Mouse (Mus musculus) liver, embryonic 11.5 days (tissue): ENCODE data around the gene Rab25. TPM values are rescaled to one million over a fixed set of nuclear protein-coding genes. Genes with fewer than 3 reads are reported as not detected.

ENCODE experiments used
- ATAC-seq: fragments of 200-750 bp; cut with Nextera tagmentation; replicated peaks from 2 replicates; pipeline ENCODE4 v1.8.0; 2017; ENCODE audit warnings: moderate number of reproducible peaks, mild to moderate bottlenecking, moderate TSS enrichment, moderate library complexity; ENCODE audit not compliant: low FRiP score
- DNase-seq: peaks from one replicate; pipeline ENCODE4 v3.0.0-alpha.2; 2017; ENCODE audit warnings: low spot score
- H3K27ac ChIP-seq: fragments of 300-500 bp; sonication (generic); 2 replicates; pipeline ENCODE4 v1.5.1; 2014; ENCODE audit warnings: mild to moderate bottlenecking, low read depth, low read length, control low read depth
- H3K27me3 ChIP-seq: fragments of 300-500 bp; sonication (generic); replicated peaks from 2 replicates; pipeline ENCODE4 v1.6.1; 2014; ENCODE audit warnings: low read length, mixed read lengths; ENCODE audit not compliant: control insufficient read depth, insufficient read depth
- H3K36me3 ChIP-seq: fragments of 300-500 bp; sonication (generic); 2 replicates; pipeline ENCODE4 v1.6.1; 2014; ENCODE audit warnings: mild to moderate bottlenecking, low read length, moderate library complexity, mixed read lengths; ENCODE audit not compliant: control insufficient read depth, insufficient read depth
- H3K4me1 ChIP-seq: fragments of 300-500 bp; sonication (generic); replicated peaks from 2 replicates; pipeline ENCODE4 v1.6.1; 2014; ENCODE audit warnings: low read length, mixed read lengths; ENCODE audit not compliant: control insufficient read depth, insufficient read depth
- H3K4me2 ChIP-seq: fragments of 300-500 bp; sonication (generic); 2 replicates; pipeline ENCODE4 v1.6.1; 2014; ENCODE audit warnings: mild to moderate bottlenecking, control low read depth, moderate library complexity
- H3K4me3 ChIP-seq: fragments of 300-500 bp; sonication (generic); 2 replicates; pipeline ENCODE4 v1.5.1; 2014; ENCODE audit warnings: low read depth, low read length, control low read depth
- H3K9ac ChIP-seq: fragments of 300-500 bp; sonication (generic); 2 replicates; pipeline ENCODE4 v1.6.1; 2014; ENCODE audit warnings: low read depth, low read length, control low read depth
- H3K9me3 ChIP-seq: fragments of 300-500 bp; sonication (generic); 2 replicates; pipeline ENCODE4 v1.6.1; 2016; ENCODE audit warnings: low read length, inconsistent platforms, mixed read lengths; ENCODE audit not compliant: control insufficient read depth
- WGBS: fragments of 180-500 bp; shearing (Covaris S2); extraction: QIAGEN DNeasy Blood & Tissue Kit; methylation state at CpG from one replicate; pipeline ENCODE4 v1.1.7; 2014; 5-methylcytosine and 5-hydroxymethylcytosine counted together
- polyA plus RNA-seq: library from polyadenylated mRNA; unstranded; fragments of >200 nt; fragmentation: Nextera tagmentation; extraction: Ambion mirVana; gene quantifications from 2 replicates; pipeline ENCODE4 v1.2.1, GENCODE M21; 2014

Gene Rab25
- polyA plus RNA-seq, 1 experiment from 2014 or later: 1.2 TPM

DNA sequence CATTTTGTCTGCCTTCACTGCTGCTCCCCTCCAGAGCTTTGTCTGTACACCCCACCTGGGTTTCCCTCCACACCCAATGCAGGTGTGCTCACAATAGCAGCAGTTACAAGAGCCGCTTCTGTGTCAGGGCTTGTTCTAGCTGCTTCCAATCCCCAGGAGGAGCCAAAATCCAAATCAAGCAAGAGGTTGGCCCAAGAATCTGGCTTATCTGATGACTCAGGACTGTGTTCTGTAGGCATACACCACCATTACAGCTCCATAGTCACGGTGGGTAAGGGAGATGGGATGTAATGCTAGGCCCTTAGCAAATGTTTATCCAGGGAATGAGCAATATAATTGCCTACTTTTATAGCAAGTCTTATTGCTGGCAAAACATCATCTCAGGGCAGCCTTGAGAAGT lies 31.7 kb downstream of the Rab25 start:
- H3K27ac ChIP-seq: no peak overlapping the region
- DNase-seq (no peak), ATAC-seq (no peak)
- H3K4me1 ChIP-seq: peaks cover 28% of the 10 kb centered on the region
- no peaks in the 10 kb centered on the region for H3K27me3 ChIP-seq
- H3K4me3 ChIP-seq: no peak overlapping the region
- no peak overlapping the region for H3K4me2 ChIP-seq
- H3K9me3 ChIP-seq: no peaks in the 10 kb centered on the region
- no peaks in the 10 kb centered on the region for H3K36me3 ChIP-seq
- H3K9ac ChIP-seq: no peak overlapping the region
- WGBS: 77% methylated on average over 2 of the region's 2 CpGs

DNA sequence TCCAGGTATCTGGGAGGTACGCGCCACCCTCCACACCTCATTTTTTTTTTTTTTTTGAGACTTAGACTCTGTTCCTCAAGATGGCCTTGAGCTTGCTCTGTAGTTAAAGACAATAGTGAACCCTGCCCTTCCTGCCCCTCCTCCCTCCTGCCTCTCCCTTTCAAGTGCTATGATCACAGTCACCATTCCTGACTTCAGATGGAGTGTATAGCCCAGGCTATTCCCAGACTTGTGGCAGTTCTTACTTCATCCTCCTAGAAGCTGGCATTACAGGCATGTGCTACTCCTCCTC lies 33.1 kb downstream of the Rab25 start:
- ATAC-seq (no peak), DNase-seq (no peak)
- 97% methylated on average over 2 of the region's 2 CpGs for WGBS

DNA sequence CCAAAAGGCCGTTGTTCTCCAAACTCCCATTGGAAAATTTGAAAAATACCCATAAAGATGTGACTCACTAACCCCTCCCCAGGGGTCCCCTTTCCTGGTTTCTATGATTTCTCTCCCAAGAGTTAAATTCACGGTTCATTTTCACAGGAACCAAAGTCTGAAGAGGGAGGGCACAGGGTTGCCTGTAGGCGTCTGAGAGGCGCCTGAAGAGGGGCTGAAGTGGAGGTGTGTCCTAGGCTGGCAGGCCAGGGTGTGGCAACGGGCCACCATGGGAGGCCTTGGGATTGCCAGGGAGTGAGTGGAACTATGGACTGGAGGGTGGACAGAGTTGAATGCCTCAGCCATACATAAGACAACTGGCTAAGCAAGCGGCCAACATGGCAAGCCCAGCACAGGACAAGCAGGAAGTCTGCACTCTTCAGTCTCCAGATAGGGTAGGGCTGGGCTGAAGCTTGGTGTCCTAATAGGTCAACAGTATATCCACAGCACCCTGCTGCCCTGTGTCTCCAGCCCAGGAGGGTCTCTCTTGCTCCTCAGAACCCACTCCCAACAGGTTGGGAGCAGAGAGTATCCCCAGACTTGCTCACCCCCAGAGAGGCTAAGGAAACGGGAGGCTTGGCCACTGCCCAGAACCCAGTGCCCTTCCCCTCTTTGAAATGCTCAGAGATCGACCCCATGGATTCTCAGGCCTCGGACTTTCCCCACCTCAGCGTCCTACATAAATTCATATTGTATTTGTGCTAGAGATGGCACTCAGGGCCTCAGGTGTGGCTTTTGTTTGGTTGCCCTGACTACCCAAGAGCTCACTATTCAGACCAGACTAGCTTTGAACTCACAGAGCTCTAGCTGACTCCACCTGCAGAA lies 33.6 kb downstream of the Rab25 start:
- H3K4me1 ChIP-seq: peaks cover 39% of the 10 kb centered on the region
- 72% methylated on average over 10 of the region's 10 CpGs for WGBS
- no peak overlapping the region for H3K27ac ChIP-seq
- no peaks in the 10 kb centered on the region for H3K36me3 ChIP-seq
- H3K9me3 ChIP-seq: no peaks in the 10 kb centered on the region
- no peaks in the 10 kb centered on the region for H3K27me3 ChIP-seq
- no peak overlapping the region for H3K9ac ChIP-seq
- no peak overlapping the region for H3K4me2 ChIP-seq
- no peak overlapping the region for H3K4me3 ChIP-seq
- DNase-seq (no peak), ATAC-seq (no peak)

More for the DNA sequence above, 33.1 kb downstream of the Rab25 start:
- no peak overlapping the region for H3K9ac ChIP-seq
- no peaks in the 10 kb centered on the region for H3K36me3 ChIP-seq
- peaks cover 38% of the 10 kb centered on the region for H3K4me1 ChIP-seq
- H3K4me3 ChIP-seq: no peak overlapping the region
- no peak overlapping the region for H3K27ac ChIP-seq
- H3K9me3 ChIP-seq: no peaks in the 10 kb centered on the region
- no peak overlapping the region for H3K4me2 ChIP-seq
- no peaks in the 10 kb centered on the region for H3K27me3 ChIP-seq

DNA sequence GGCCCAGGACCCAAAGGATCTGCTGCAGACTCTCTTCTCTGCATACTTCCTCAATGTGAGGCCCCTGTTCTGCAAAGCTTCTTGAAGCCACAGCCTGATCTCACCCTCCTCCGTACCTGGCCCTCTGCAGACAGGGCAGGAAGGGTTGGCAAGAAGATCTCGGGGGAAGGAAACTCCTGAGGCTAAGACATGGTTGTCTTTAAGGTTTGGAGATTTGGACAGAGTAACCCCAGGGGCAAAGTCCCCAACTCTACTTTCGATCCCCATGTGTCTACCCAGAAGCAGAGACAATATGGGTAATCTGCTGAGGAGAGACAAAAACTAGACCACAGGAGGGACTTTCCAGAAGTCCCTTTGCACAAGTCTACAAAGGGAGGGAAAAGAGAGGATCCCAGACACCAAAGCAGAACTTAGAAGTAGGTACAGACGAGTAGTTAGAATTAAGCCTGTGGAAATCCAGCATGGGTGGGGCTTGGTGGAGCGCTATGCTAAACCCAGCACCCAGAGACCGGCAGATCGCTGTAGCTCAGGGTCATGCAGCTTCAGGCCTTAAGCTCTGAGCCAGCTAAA lies 34.5 kb downstream of the Rab25 start:
- Histone ChIP-seq H3K9me3 (no peaks in the 10 kb centered on the region), H3K9ac (no peak overlapping the region; the same call in 1 of the 2 replicates), H3K27ac (no peak overlapping the region), H3K4me2 (peak overlapping the region; percentile 14; the same call in 1 of the 2 replicates), H3K4me3 (no peak overlapping the region), H3K4me1 (peaks cover 44% of the 10 kb centered on the region), H3K27me3 (no peaks in the 10 kb centered on the region), H3K36me3 (no peaks in the 10 kb centered on the region)
- 60% methylated on average over 7 of the region's 7 CpGs for WGBS
- DNase-seq (no peak), ATAC-seq (no peak)

DNA sequence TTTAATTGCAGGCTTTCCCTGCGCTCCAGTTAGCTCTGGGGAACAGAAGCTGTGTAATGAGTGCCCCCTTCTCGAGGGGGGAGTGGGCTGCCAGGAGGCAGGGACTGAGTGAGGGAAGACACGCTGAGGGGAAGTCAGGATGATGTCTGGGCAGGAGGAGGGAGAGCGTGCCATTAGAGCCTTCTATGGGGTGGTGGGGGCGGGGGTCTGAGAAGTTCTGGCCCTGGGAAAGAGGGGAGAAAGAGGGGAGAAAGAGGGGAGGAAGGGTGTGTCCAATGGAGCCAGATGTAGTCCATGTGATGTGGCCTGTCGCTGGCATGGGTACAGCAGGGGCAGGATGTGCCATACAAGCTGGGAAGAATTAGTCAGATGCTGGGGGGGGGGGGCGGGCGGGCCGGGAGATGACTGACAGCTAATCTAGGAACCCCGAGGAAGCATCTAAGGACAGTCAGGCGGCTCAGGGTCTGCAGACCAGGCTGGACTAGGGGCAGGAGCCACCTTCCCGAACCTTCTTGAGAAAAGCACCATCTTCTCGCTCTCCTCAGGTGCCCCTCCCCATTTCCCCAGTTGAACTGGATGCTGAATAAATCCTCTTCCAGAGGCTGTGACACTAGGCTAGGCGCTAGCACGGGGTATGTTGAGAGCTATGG lies 35.1 kb downstream of the Rab25 start:
- Histone ChIP-seq H3K27me3 (no peaks in the 10 kb centered on the region), H3K9me3 (no peaks in the 10 kb centered on the region), H3K36me3 (no peaks in the 10 kb centered on the region), H3K4me2 (peak overlapping the region; percentile 6; the same call in 1 of the 2 replicates), H3K27ac (no peak overlapping the region), H3K4me1 (peaks cover 46% of the 10 kb centered on the region), H3K4me3 (no peak overlapping the region), H3K9ac (no peak overlapping the region; the same call in 1 of the 2 replicates)
- ATAC-seq (no peak), DNase-seq (no peak)
- WGBS: 38% methylated on average over 13 of the region's 15 CpGs

DNA sequence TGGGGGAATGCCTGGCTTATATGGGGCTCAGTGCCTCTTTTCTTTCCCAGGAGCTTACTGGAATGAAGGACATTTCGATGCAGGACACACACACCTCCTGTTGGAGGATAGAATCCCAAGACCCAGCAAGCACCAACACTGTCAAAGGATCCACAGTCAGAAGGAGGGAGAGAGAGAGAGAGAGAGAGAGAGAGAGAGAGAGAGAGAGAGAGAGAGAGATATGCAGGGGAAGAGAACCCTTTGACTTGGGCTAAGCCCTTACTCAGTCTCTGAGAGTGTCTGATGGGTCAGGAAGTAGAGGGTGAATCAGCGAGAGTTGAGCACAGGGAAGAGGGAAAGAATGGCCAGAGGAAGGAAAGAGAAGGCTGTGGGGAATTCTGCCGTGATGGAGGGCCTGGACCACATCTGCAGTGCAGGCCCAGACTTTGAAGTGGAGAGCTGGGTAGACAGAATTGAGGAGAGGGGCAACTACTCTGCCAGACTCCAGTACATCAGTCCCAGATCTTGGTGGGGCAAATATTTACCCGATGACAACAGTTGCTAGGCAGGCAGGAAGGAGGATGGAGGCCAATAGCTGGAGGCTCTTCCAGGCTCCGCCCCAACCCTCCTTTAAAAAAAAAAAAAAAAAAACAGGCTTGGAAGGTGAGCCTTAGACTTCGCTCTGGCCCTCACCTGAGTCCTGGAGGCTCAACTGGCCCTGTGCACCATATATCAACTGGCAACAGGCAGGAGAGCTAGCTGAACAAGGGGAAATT lies 35.8 kb downstream of the Rab25 start:
- no peak overlapping the region for H3K4me3 ChIP-seq
- ATAC-seq (no peak), DNase-seq (no peak)
- H3K9ac ChIP-seq: no peak overlapping the region
- no peaks in the 10 kb centered on the region for H3K9me3 ChIP-seq
- 48% methylated on average over 6 of the region's 6 CpGs for WGBS
- H3K36me3 ChIP-seq: no peaks in the 10 kb centered on the region
- H3K4me1 ChIP-seq: peaks cover 46% of the 10 kb centered on the region
- peak overlapping the region; percentile 6; the same call in 1 of the 2 replicates for H3K4me2 ChIP-seq
- no peak overlapping the region for H3K27ac ChIP-seq
- no peaks in the 10 kb centered on the region for H3K27me3 ChIP-seq

DNA sequence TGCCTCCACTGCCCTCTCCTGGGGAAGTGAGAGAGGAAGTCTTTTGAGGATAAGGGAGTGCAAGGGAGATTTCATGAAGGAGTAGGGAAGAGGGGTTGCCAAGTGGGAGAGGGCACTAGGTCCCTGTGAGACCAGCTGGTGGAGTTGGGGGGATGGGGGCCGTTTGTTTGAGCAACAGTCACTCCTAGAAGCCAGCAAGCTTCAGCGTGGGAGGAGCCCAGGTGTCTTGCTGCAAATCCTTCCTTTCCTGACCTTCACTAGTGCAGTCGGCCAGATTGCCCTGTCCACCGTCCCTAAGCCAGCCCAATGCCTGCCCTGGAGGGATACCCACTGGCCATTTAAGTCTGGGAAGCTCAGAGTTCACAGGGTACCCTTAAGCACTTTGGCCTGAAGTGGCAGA lies 36.5 kb downstream of the Rab25 start:
- Histone ChIP-seq H3K9ac (no peak overlapping the region), H3K27me3 (no peaks in the 10 kb centered on the region), H3K4me1 (peaks cover 50% of the 10 kb centered on the region), H3K4me2 (no peak overlapping the region), H3K9me3 (no peaks in the 10 kb centered on the region), H3K4me3 (no peak overlapping the region), H3K36me3 (no peaks in the 10 kb centered on the region), H3K27ac (no peak overlapping the region; the same call in 1 of the 2 replicates)
- DNase-seq: no peak
- no peak for ATAC-seq
- WGBS: 40% methylated on average over 4 of the region's 4 CpGs

DNA sequence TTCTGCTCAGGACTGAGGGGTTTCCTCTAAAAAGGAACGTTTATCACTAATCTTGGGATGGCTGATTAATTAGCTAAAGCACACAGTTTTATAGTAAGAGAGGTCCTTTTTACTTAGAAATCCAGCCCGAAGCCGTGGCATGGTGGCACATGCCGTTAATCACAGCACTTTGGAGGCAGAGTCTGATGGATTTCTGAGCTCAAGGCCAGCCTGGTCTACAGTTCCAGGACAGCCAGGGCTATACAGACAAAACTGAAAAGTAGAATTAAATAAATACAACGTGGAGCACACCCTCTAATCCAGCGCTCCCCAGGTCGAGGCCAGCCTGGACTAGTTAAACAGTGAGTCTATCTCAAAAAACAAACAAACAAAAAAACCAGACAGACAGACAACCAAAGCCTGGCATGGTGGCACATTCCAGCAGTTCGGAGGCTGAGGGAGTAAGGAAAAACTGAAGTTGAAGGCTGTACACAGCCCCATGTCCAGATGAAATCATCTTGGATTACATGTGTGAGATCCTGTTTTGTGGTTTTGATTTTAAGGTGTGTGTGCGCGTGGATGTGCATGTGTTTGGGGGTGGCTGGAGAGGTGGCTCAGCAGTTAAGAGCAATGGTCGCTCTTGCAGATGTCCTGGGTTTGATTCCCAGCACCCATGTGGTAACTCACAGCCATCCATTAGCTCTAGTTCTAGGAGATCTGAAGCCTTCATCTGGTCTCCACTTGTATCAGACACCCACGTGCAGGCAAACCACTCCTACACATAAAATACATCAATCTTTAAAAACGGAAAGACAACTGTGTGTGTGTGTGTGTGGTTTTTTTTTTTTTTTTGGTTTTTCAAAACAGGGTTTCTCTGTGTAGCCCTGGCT lies 37.4 kb downstream of the Rab25 start:
- DNase-seq (no peak), ATAC-seq (no peak)
- Histone ChIP-seq H3K27me3 (no peaks in the 10 kb centered on the region), H3K4me1 (peaks cover 51% of the 10 kb centered on the region), H3K4me2 (peak overlapping the region; percentile 71), H3K9ac (peak overlapping the region; percentile 57), H3K36me3 (no peaks in the 10 kb centered on the region), H3K9me3 (no peaks in the 10 kb centered on the region), H3K4me3 (peak overlapping the region; percentile 41), H3K27ac (peak overlapping the region; percentile 81)
- 47% methylated on average over 13 of the region's 13 CpGs for WGBS
